Mouse (Mus musculus) cerebellum, adult 2 months (tissue): ENCODE data around the gene Myh6. TPM values are rescaled to one million over a fixed set of nuclear protein-coding genes. Genes with fewer than 3 reads are reported as not detected.

Experiments
- DNase-seq, 2 experiments: peaks; one replicate each; pipeline ENCODE4 v3.0.0; 2021
- H3K27ac ChIP-seq: fragments of 200-500 bp; 2 replicates; pipeline ENCODE4 v1.5.1; 2012; ENCODE audit warnings: low read length, control low read depth, inconsistent platforms; ENCODE audit not compliant: insufficient read depth
- H3K27me3 ChIP-seq: fragments of 200-500 bp; 2 replicates; pipeline ENCODE4 v1.6.1; 2012; ENCODE audit warnings: inconsistent platforms, mild to moderate bottlenecking, low read length, moderate library complexity; ENCODE audit not compliant: control insufficient read depth, insufficient read depth
- H3K4me1 ChIP-seq: fragments of 200-500 bp; 2 replicates; pipeline ENCODE4 v1.6.1; 2011; ENCODE audit warnings: low read length; ENCODE audit not compliant: control insufficient read depth, insufficient read depth
- H3K4me3 ChIP-seq: fragments of 200-500 bp; replicated peaks from 2 replicates; pipeline ENCODE3; 2011; ENCODE audit warnings: mild to moderate bottlenecking, low read depth, low read length, control low read depth; ENCODE audit not compliant: insufficient read depth
- CTCF ChIP-seq: fragments of 200-500 bp; IDR thresholded peaks from 2 replicates; pipeline ENCODE4 v1.5.1; 2011; ENCODE audit warnings: low read depth, mild to moderate bottlenecking, control low read depth, low read length, moderate library complexity, borderline replicate concordance; ENCODE audit not compliant: insufficient read depth
- POLR2A ChIP-seq: fragments of 200-500 bp; IDR thresholded peaks from 2 replicates; pipeline ENCODE4 v1.6.1; 2011; ENCODE audit warnings: low read length, control low read depth, borderline replicate concordance; ENCODE audit not compliant: insufficient read depth
- WGBS: fragments of 180-500 bp; shearing (Covaris S2); methylation state at CpG from one replicate; pipeline ENCODE4 v1.1.7; 2018; 5-methylcytosine and 5-hydroxymethylcytosine counted together
- polyA plus RNA-seq: library from polyadenylated mRNA; depleted of rRNA; stranded (reverse); fragments of >200 nt; gene quantifications from 2 replicates; pipeline ENCODE4 v1.2.3, GENCODE M21; 2012

The Myh6 gene
- polyA plus RNA-seq, 1 experiment, result 0.10 TPM

DNA sequence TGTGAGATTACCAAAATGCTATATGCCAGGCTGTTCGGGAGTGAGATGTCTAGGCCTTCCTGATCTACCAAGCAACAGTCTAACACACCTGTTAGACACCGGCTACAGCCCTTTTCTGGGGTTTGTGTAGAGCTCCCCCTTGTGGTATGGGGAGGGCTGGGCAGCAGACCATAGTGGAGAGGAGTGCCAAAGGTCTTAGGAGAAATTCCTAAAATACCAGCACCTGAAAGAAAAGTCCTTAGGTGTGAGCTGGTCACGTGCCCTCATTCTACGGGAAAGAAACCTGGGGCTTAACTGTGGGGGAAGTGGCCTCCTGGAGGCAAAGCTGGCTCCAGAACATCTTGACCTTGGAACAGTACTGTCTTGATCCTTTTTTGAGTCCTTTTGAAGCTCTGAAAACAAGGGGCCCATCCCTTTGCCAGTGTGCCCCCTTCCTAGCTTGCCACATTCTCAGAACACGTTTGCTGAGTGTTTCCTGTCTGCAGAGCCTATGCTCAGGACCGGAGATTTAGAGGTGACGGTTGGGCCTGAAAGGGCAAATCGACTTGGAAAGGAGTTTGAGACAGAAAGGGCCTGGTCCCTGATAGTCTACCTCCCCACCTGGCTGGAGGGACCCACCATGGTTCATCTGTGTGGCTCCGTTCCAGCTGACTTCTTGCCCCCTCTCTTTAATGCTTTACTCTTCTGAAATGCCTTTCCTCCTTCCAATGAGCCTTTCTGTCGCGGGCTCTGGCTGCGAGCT, 27.1 kb downstream of the Myh6 start:
- TF ChIP-seq POLR2A (no peak), CTCF (peak; percentile 77)
- Histone ChIP-seq H3K27ac (no peak overlapping the region), H3K27me3 (no peaks in the 10 kb centered on the region), H3K4me3 (no peak overlapping the region), H3K4me1 (no peaks in the 10 kb centered on the region)
- 59% methylated on average over 12 of the region's 12 CpGs for WGBS
- DNase-seq, result peak; percentile 59 to 64

DNA sequence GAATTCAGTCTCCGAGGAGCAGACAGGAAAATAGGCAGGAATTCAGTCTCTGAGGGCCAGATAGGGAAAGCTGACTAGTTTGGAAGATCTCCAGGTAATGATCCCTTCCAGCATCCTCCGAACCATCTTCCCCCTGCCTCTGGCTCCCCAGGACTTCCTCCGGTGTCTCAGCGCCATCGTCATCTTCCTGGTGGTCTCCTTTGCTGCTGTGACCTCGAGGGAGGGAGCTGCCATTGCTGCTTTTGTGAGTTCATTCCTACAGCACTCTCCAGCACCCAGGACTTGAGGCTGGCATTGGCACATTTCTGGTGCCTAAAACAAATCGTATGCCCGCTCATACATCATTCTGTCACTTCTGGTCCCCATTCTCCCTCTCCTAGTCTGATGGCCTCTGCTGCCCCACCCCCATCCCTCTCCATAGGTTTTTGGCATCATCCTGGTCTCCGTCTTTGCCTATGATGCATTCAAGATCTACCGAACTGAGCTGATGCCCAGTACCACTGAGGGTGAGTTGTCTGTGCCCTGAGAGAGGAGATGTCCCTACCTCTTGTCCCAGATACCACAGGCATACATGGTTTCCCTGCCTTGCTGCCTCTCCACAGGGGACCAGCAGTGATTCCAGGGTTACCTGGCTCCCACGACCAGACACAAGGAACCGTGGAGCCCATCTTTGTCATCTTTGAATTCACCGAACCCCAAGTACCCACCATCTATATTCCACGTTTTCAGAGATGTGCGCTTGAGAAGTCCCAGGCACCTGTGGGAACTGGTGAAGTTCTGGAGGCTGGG, 28.1 kb downstream of the Myh6 start:
- WGBS, result 57% methylated on average over 15 of the region's 15 CpGs
- Histone ChIP-seq H3K4me1 (no peaks in the 10 kb centered on the region), H3K27me3 (no peaks in the 10 kb centered on the region), H3K4me3 (no peak overlapping the region), H3K27ac (no peak overlapping the region)
- TF ChIP-seq CTCF, result no peak
- TF ChIP-seq POLR2A, result no peak
- no peak for DNase-seq

DNA sequence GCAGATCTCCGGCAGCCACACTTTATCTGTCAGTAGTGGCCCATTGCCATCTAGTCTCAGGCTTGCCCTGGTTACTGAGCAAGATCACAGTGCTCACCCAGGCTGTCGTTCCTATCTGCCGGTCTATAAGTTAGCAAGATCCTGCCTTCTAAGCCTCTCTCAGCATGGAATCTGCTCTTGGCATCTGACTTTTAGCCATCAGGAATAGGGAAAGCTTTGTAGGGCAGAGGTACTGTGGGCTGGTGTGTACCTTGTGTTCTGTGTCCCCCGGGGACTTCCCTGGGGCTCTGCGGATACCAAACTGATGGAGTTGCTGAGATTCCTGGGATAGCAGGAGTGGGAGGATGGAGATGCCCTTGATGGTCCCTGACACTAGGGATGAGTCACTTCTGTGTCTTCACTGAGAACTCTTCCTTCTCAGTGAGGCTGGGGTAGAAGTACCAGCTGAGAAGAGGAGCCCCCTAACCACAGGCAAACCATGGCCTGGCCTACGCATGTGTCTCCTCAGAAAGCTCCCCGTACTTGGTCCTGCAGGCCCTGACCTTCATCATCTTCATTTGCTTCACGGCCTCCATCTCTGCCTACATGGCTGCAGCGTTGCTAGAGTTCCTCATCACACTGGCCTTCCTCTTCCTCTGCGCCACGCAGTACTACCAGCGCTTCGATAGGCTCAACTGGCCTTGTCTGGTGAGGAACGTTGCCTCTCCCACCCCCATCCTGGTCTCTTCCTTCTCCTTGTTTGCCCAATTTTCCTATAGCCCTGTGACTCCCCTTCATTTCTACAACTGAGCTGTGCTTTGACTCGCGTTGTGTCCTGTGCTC, 29.2 kb downstream of the Myh6 start:
- no peak overlapping the region for H3K4me3 ChIP-seq
- H3K27ac ChIP-seq, result no peak overlapping the region
- no peak for DNase-seq
- no peaks in the 10 kb centered on the region for H3K27me3 ChIP-seq
- WGBS, result 84% methylated on average over 16 of the region's 16 CpGs
- H3K4me1 ChIP-seq, result no peaks in the 10 kb centered on the region
- TF ChIP-seq CTCF (no peak), POLR2A (no peak)

DNA sequence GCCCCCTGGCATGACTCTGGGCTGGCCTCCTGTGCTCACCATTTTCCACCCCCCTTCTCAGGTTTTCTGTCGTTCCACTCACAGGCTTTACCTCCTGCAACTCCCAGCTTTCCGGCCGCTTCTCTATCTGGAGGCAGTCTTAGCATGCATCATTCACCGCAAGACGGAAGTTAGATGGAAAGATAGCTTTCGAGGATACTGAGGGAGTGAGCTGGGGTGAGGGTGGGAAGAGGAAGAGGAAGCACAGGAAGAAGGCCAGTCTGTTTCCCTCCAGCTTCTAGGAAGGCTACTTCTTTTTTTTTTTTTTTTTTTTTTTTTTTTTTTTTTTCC, 29.9 kb downstream of the Myh6 start:
- Histone ChIP-seq H3K27me3 (no peaks in the 10 kb centered on the region), H3K4me1 (no peaks in the 10 kb centered on the region), H3K27ac (no peak overlapping the region; the same call in 1 of the 2 replicates), H3K4me3 (peak overlapping the region; percentile 29)
- WGBS, result 58% methylated on average over 6 of the region's 6 CpGs
- TF ChIP-seq POLR2A, result no peak
- TF ChIP-seq CTCF, result no peak
- DNase-seq, result no peak

DNA sequence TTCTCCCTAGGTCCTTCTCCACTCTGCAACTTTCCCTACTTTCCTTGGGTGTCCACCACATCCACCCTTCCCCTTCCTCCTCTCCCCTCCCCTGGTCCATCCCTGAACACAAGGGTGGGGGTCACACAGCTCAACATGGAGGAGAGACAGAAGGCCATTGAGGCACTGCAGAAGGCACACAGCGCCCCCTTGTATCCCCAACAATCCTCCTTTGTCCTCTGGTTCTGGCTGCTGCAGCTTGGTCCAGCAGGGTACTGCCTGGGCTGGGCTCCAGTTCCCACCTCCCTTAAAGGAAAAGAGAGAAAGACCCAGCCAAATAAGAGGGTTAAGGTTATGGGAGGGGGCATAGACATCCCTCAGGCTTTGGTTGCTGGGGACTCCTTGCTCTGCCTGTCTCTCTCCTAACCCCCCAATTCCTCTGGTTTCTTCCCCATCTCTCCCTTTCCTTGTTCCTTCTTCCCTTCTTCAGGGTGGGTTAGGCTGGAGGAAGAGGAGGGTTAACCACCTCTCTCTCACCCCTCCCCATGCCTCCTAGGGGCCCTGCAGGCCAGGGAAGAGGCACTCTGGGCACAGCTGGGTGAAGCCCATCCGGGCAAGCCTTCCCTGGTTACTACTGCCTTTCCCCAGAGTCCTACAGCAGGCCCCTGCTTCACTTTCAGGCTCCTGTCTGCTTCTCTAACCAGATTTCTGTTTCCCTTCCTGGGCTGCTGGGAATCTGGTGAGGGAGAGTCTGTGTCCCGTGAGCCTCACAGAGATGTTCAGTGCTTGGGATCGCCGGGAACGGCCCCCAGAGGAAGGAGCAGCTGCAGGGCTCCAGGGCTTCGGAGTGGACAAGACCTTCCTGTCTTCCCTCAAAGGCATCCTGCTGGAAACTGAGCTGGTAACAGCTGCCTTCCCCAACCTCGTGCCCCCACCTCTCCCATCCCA, 30.6 kb downstream of the Myh6 start, which contains the start of gene Cmtm5:
Gene Cmtm5, plus strand, starts transcription at position 358 of the 927 bp plus-strand sequence.
- TF ChIP-seq CTCF (no peak; the same call in 1 of the 2 replicates), POLR2A (no peak)
- DNase-seq, result peak; percentile 36 to 65
- 17% methylated on average over 8 of the region's 8 CpGs for WGBS
- H3K27me3 ChIP-seq, result no peaks in the 10 kb centered on the region
- peak within 1 kb of the TSS; percentile 29 for H3K4me3 ChIP-seq
- H3K4me1 ChIP-seq, result no peaks in the 10 kb centered on the region
- peak within 1 kb of the TSS; percentile 68; the same call in 1 of the 2 replicates for H3K27ac ChIP-seq

DNA sequence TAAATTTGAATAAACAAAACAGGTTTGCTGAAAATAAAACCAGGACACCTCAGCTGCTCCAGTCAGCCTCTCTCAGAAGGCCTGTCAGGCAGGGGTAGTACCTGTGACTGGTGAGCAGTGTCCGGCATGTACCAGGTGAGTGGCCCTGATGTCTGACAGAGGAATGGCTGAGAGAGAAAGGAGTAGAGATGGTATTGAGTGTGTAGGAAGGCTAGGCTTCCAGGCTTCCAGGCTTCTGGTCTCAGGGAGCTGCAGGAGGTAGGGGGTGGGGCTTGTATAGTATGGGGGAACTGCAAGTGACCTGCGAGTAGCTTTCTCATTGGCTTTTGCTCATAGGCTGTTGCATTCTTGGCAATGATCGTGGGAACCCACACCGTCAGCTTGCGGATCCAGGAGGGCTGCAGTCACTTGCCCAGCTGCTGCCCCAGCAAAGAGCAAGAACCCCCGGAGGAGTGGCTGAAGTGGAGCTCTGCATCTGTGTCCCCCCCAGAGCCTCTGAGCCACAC, 34.0 kb downstream of the Myh6 start, which contains the start of gene Il25:
Gene Il25, plus strand, starts transcription at position 51 of the 506 bp plus-strand sequence.
- no peaks in the 10 kb centered on the region for H3K27me3 ChIP-seq
- no peak within 1 kb of the TSS for H3K27ac ChIP-seq
- WGBS, result 38% methylated on average over 6 of the region's 6 CpGs
- no peak for DNase-seq
- H3K4me1 ChIP-seq, result 0 out of 2 replicates have a peak, but pooled peaks cover 3% of the 10 kb centered on the region
- no peak within 1 kb of the TSS for H3K4me3 ChIP-seq
- TF ChIP-seq POLR2A, result no peak
- TF ChIP-seq CTCF, result no peak
